Mouse (Mus musculus): Measurements from ENCODE around the gene Cbfa2t3.
A peak's percentile ranks its signal among the peaks of the same experiment; 100 is the strongest.

The Cbfa2t3 gene

DNA sequence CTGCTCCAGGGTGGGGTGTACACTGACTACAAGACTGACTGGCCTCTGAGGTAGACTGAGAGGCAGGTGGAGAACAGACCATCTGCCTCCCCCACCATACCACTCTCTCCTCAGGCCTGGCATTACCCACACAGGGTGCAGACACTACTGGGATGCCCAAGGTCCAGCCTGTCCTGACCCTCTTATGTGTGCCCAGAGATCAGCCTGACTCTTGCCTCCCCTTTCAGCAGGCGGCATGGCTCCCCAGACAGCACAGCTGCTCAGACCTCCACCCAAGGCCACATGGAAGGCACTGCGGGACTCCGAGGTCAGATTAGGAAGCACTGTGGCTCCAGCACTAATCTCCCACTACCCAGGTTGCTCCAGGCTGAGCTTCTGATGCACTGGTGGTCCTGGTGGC lies 28.2 kb downstream of the Cbfa2t3 start:
- H3K27me3 ChIP-seq (ENCODE audit: insufficient read depth, low read length), result peaks cover 75% of the 10 kb centered on the region
- H3K36me3 ChIP-seq (ENCODE audit: insufficient read depth, low read length), result no peaks in the 10 kb centered on the region
- H3K4me3 ChIP-seq (replicated peaks; ENCODE audit: low read length), result no peak overlapping the region
- H3K9me3 ChIP-seq (ENCODE audit: low read length), result no peaks in the 10 kb centered on the region
- TF ChIP-seq CTCF (conservative IDR thresholded peaks at IDR 0.05; ENCODE audit: low read length) (no peak), POU5F1 (IDR thresholded peaks at IDR 0.05; ENCODE audit: borderline replicate concordance, low read length) (no peak), NANOG (IDR thresholded peaks at IDR 0.05; ENCODE audit: borderline replicate concordance, low read length) (no peak)
- H3K4me1 ChIP-seq (replicated peaks; ENCODE audit: low read depth, low read length), result peaks cover 23% of the 10 kb centered on the region

DNA sequence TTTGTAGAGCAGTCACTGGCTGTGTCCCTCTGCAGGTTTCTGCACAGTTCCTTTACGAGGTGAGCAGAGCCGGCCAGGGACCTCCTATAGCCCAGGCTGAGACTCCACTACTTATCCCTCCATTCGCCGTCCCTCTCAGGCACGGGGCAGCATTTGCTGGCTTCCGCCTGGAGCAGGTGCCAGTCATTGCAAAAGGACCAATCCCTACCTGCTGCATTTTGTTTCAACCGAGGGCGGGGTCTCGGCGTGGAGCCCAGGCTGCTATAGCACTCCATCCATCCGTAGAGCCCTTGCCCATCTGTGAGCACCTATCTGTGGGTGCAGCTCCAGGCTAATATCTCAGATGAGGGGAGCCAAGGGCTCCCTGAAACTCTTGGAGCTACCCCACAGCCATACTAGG lies 28.9 kb downstream of the Cbfa2t3 start:
- peaks cover 24% of the 10 kb centered on the region for H3K4me1 ChIP-seq (replicated peaks; ENCODE audit: low read depth, low read length)
- no peaks in the 10 kb centered on the region for H3K36me3 ChIP-seq (ENCODE audit: insufficient read depth, low read length)
- H3K4me3 ChIP-seq (replicated peaks; ENCODE audit: low read length), result no peak overlapping the region
- peaks cover 68% of the 10 kb centered on the region for H3K27me3 ChIP-seq (ENCODE audit: insufficient read depth, low read length)
- no peaks in the 10 kb centered on the region for H3K9me3 ChIP-seq (ENCODE audit: low read length)
- no peak for TF ChIP-seq POU5F1 (IDR thresholded peaks at IDR 0.05; ENCODE audit: borderline replicate concordance, low read length)
- no peak for TF ChIP-seq NANOG (IDR thresholded peaks at IDR 0.05; ENCODE audit: borderline replicate concordance, low read length)
- TF ChIP-seq CTCF (conservative IDR thresholded peaks at IDR 0.05; ENCODE audit: low read length), result no peak

DNA sequence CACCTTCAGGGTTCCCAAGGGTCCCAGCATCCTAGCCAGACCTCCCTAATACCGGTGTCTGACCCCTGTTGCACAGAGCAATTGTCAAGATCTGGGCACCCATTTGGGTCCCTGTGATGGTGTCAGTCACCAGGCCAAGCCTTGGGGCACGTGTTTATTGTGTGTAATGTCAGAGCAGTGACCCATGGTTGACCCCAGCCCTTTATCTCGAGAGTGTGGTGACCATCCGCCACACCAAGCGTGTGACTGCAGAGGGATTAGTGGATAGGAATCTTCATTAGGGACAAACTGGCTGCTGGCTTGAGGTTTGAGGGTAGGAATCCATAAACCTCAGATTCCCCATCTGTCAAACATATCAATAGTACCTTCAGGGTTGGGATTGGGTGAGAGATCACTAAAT lies 29.5 kb downstream of the Cbfa2t3 start:
- peaks cover 24% of the 10 kb centered on the region for H3K4me1 ChIP-seq (replicated peaks; ENCODE audit: low read depth, low read length)
- no peaks in the 10 kb centered on the region for H3K36me3 ChIP-seq (ENCODE audit: insufficient read depth, low read length)
- no peaks in the 10 kb centered on the region for H3K9me3 ChIP-seq (ENCODE audit: low read length)
- TF ChIP-seq CTCF (conservative IDR thresholded peaks at IDR 0.05; ENCODE audit: low read length) (no peak), NANOG (IDR thresholded peaks at IDR 0.05; ENCODE audit: borderline replicate concordance, low read length) (no peak), POU5F1 (IDR thresholded peaks at IDR 0.05; ENCODE audit: borderline replicate concordance, low read length) (no peak)
- H3K4me3 ChIP-seq (replicated peaks; ENCODE audit: low read length), result no peak overlapping the region
- peaks cover 62% of the 10 kb centered on the region for H3K27me3 ChIP-seq (ENCODE audit: insufficient read depth, low read length)

DNA sequence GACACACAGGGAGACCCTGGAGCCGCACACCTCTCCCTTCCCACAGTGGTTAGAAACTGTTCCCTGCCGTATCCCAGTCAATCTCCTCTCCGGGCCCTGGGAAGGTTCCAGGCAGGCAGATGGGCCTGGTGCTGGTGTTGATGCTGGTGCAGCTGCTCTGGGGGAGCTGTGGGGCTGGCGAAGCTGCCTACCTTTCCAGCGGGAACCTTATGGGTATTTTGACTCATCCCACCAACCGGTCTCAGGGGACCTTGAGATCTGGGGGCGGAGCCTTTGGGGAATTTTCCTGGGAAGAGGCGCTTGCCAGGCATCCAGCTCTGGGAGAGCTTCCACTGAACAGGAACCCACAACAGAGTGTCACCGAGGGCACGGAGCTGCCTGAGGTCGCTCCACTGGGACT lies 31.1 kb downstream of the Cbfa2t3 start:
- Histone ChIP-seq H3K36me3 (ENCODE audit: insufficient read depth, low read length) (no peaks in the 10 kb centered on the region), H3K27me3 (ENCODE audit: insufficient read depth, low read length) (peaks cover 47% of the 10 kb centered on the region), H3K4me1 (replicated peaks; ENCODE audit: low read depth, low read length) (peaks cover 24% of the 10 kb centered on the region), H3K9me3 (ENCODE audit: low read length) (no peaks in the 10 kb centered on the region), H3K4me3 (replicated peaks; ENCODE audit: low read length) (no peak overlapping the region)
- TF ChIP-seq NANOG (IDR thresholded peaks at IDR 0.05; ENCODE audit: borderline replicate concordance, low read length), result no peak
- no peak for TF ChIP-seq POU5F1 (IDR thresholded peaks at IDR 0.05; ENCODE audit: borderline replicate concordance, low read length)
- no peak for TF ChIP-seq CTCF (conservative IDR thresholded peaks at IDR 0.05; ENCODE audit: low read length)

DNA sequence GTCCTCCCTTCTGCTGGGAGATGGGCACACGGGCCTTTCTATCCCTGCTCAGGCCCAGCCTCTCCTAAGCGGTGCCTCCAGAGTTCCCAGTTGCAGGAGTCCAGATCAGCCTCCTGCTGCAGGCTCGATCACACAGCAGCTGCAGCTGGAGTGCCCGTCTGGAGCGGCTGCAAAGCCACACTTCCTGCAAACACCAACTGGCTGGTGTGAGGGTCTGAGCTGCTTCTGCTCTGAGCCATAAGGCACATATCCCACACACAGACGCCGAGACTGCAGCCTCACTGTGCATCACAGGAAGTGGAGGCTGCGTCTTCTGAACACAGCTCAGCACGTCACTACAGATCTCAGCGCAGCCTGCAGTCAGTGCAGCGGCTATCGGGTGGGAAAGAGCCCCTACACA lies 32.1 kb downstream of the Cbfa2t3 start:
- H3K27me3 ChIP-seq (ENCODE audit: insufficient read depth, low read length), result peaks cover 38% of the 10 kb centered on the region
- H3K36me3 ChIP-seq (ENCODE audit: insufficient read depth, low read length), result no peaks in the 10 kb centered on the region
- peak overlapping the region; percentile 39 for H3K4me3 ChIP-seq (replicated peaks; ENCODE audit: low read length)
- H3K9me3 ChIP-seq (ENCODE audit: low read length), result no peaks in the 10 kb centered on the region
- TF ChIP-seq NANOG (IDR thresholded peaks at IDR 0.05; ENCODE audit: borderline replicate concordance, low read length), result no peak
- no peak for TF ChIP-seq CTCF (conservative IDR thresholded peaks at IDR 0.05; ENCODE audit: low read length)
- no peak for TF ChIP-seq POU5F1 (IDR thresholded peaks at IDR 0.05; ENCODE audit: borderline replicate concordance, low read length)
- peaks cover 24% of the 10 kb centered on the region for H3K4me1 ChIP-seq (replicated peaks; ENCODE audit: low read depth, low read length)

DNA sequence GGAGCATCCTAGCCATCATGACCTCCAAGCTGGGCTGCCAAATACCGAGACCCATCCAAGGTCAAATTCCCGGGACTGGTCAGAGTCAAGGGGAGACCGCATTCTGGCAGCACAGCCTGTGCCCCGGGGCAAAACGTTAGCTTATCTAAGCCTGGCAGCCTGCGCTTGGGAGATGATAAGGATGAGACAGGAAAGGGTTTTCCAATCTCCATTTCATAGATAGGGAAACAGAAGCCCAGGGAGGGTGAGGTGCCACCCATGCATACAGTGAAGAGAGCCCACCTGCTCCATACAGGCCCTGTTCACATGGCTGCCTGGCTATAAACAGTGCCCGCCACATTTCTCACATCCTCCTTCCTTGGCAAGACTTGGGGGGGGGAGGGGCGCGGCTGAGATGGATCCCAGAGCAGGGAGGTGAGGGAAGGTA lies 32.6 kb downstream of the Cbfa2t3 start:
- no peaks in the 10 kb centered on the region for H3K36me3 ChIP-seq (ENCODE audit: insufficient read depth, low read length)
- H3K4me3 ChIP-seq (replicated peaks; ENCODE audit: low read length), result peak overlapping the region; percentile 39; the same call in 1 of the 2 replicates
- peaks cover 34% of the 10 kb centered on the region for H3K27me3 ChIP-seq (ENCODE audit: insufficient read depth, low read length)
- H3K4me1 ChIP-seq (replicated peaks; ENCODE audit: low read depth, low read length), result peaks cover 25% of the 10 kb centered on the region
- H3K9me3 ChIP-seq (ENCODE audit: low read length), result no peaks in the 10 kb centered on the region
- TF ChIP-seq CTCF (conservative IDR thresholded peaks at IDR 0.05; ENCODE audit: low read length), result no peak

DNA sequence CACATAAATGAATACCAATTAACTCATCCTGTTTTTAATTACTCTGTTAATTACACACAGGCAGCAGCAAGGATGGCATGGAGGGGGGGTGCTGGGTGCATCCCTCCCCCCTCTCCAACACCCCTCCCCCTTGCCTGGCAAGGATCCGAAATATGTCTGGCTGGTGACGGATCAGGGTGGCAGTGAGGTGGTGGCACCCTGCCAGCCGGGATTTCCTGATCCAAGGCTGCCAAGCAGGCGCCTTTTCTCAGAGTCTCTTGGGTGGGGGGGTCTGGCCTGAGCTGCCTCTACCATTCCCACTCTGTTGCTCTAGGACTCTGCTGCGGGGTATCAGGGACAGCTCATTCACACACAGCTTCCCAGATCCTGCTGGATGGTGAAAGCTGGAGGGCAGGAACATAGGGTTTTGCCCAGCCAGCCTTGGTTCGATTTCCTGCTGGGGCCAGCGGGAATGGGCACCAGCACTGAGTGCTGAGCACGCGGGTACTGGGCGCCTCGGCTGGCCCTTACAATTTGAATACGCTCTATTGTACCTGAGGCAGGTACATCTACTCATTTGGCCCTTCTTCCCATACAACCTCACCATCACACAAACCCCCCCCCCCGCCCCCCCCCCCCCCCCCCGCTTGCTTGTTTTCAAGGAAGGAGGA lies 33.1 kb downstream of the Cbfa2t3 start:
- H3K27me3 ChIP-seq (ENCODE audit: insufficient read depth, low read length), result peaks cover 29% of the 10 kb centered on the region
- no peaks in the 10 kb centered on the region for H3K9me3 ChIP-seq (ENCODE audit: low read length)

DNA sequence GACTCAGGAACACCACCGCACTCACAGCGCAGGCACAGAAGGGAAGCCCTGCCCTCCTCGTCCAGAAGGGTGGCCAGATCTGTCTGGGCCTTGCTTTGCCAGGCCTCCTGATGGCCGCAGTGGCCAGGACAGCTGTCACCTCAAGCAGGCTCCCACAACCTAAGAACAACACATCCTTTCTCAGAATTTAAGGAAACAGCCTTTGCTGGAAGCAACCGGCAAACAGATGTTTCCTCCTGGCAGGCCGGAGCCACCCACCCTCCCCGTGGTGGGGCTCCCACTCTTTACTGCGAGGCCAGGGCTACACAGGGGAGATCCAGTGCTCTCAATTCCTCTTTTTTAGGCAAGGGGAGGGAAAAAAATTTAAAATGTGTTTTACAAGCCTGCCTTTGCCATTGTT lies 33.7 kb downstream of the Cbfa2t3 start:
- Histone ChIP-seq H3K4me3 (replicated peaks; ENCODE audit: low read length) (no peak overlapping the region), H3K4me1 (replicated peaks; ENCODE audit: low read depth, low read length) (peaks cover 30% of the 10 kb centered on the region), H3K36me3 (ENCODE audit: insufficient read depth, low read length) (no peaks in the 10 kb centered on the region), H3K27me3 (ENCODE audit: insufficient read depth, low read length) (peaks cover 23% of the 10 kb centered on the region), H3K9me3 (ENCODE audit: low read length) (no peaks in the 10 kb centered on the region)
- TF ChIP-seq NANOG (IDR thresholded peaks at IDR 0.05; ENCODE audit: borderline replicate concordance, low read length) (no peak), POU5F1 (IDR thresholded peaks at IDR 0.05; ENCODE audit: borderline replicate concordance, low read length) (no peak), CTCF (conservative IDR thresholded peaks at IDR 0.05; ENCODE audit: low read length) (no peak)

More for the DNA sequence above, 33.1 kb downstream of the Cbfa2t3 start:
- TF ChIP-seq NANOG (IDR thresholded peaks at IDR 0.05; ENCODE audit: borderline replicate concordance, low read length) (no peak), POU5F1 (IDR thresholded peaks at IDR 0.05; ENCODE audit: borderline replicate concordance, low read length) (no peak), CTCF (conservative IDR thresholded peaks at IDR 0.05; ENCODE audit: low read length) (no peak)
- no peaks in the 10 kb centered on the region for H3K36me3 ChIP-seq (ENCODE audit: insufficient read depth, low read length)
- no peak overlapping the region for H3K4me3 ChIP-seq (replicated peaks; ENCODE audit: low read length)
- H3K4me1 ChIP-seq (replicated peaks; ENCODE audit: low read depth, low read length), result peaks cover 30% of the 10 kb centered on the region

DNA sequence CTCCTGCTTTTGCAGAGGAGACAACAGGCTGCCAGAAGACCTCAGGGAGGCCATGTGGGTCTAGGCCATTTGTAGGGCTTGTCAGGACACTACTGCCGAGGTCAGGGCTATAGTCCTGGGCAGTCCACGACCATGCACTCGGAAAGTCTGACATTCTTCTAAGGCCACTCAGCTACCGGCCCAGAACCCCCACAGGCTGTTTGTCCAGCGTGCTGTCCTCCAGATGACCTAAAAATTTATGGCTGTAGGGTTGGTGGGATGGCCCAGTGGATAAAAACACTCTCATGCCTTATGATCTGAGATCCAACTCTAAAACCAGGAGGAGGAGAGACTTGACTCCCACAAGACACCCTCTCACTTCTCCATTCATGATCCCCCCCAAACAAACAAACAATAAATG lies 35.2 kb downstream of the Cbfa2t3 start:
- no peak for TF ChIP-seq NANOG (IDR thresholded peaks at IDR 0.05; ENCODE audit: borderline replicate concordance, low read length)
- TF ChIP-seq POU5F1 (IDR thresholded peaks at IDR 0.05; ENCODE audit: borderline replicate concordance, low read length), result no peak
- TF ChIP-seq CTCF (conservative IDR thresholded peaks at IDR 0.05; ENCODE audit: low read length), result no peak
- Histone ChIP-seq H3K4me1 (replicated peaks; ENCODE audit: low read depth, low read length) (peaks cover 33% of the 10 kb centered on the region), H3K36me3 (ENCODE audit: insufficient read depth, low read length) (no peaks in the 10 kb centered on the region), H3K27me3 (ENCODE audit: insufficient read depth, low read length) (peaks cover 10% of the 10 kb centered on the region; the same call in 1 of the 2 replicates), H3K4me3 (replicated peaks; ENCODE audit: low read length) (no peak overlapping the region), H3K9me3 (ENCODE audit: low read length) (no peaks in the 10 kb centered on the region)

Data from E14TG2a.4 (cell line).